In the genomic region with DNA sequence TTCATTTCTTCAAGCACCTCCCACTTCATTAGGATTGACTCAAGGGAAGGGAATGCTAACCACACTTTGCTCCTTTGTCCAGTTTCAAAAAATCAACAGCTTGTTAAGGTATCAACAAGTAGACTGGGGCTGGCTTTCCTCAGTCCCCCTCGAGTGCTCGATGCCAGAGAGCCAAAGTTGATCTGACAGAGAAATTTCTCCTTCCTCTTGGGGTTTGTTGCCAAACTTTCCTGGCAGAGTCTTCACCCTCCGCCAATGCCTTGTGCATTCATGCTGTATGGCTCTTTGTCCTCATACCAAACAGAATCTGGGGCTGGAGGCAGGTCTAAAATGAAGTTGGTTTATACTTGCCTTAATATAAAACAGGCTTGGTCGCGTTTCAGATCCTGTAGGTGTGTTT, we compare ENCODE assay signal across 10 mouse cellular contexts.
DNase-seq lines count a peak whose midpoint lies in the region; TF ChIP-seq lines count a peak whose summit lies in the region.
"Had no signal": no experiment of that assay in that cellular context is flagged by ENCODE, and none has a peak within 500 bp of the region (broad histone marks: within the 10 kb centered on the region; RNA-seq: fewer than 3 reads in every experiment).

No protein-coding gene starts in this region.

- peak overlapping the region; percentile 79; the same call in 1 of the 2 replicates for H3K27ac ChIP-seq in layer of hippocampus, adult 2 months
- H3K27ac ChIP-seq: midbrain, embryonic 12.5 days had no signal

- no peak for TF ChIP-seq POLR2A in brain, embryonic 14.5 days (IDR thresholded peaks at IDR 0.05; ENCODE audit: borderline replicate concordance, extremely low read depth, insufficient read depth, insufficient read length, poor library complexity, severe bottlenecking)

- no peak for TF ChIP-seq CTCF in layer of hippocampus, adult 2 months (conservative IDR thresholded peaks at IDR 0.05)
- no peak for TF ChIP-seq CTCF in brain, embryonic 14.5 days (IDR thresholded peaks at IDR 0.05; ENCODE audit: borderline replicate concordance, extremely low read depth, insufficient read depth, insufficient read length)

- H3K4me3 ChIP-seq in layer of hippocampus, adult 2 months = no peak overlapping the region
- H3K4me3 ChIP-seq: midbrain, embryonic 12.5 days had no signal

- DNase-seq in embryo, embryonic 11 days = peak; percentile 12
- no peak for DNase-seq in embryo, embryonic 9.5 days (ENCODE audit: extremely low spot score)
- peak in 1 of 2 experiments; percentile 54 for DNase-seq in layer of hippocampus, adult 2 months (ENCODE audit: low spot score in 2 of 2)
- DNase-seq in layer of hippocampus, adult 11-12 months (ENCODE audit: low spot score) = no peak
- DNase-seq in brain, embryonic 14.5 days (ENCODE audit: low read depth) = peak; percentile 90
- peak; percentile 26 for DNase-seq in forelimb bud, embryonic 11.5 days (ENCODE audit: low read depth, low spot score)
- DNase-seq in urinary bladder, postnatal 36 days (ENCODE audit: low spot score in 2 of 2) = no peak
- no peak for DNase-seq in yolk sac, embryonic 10.5 days (ENCODE audit: low spot score)
- DNase-seq: B cell, adult 2 months had no signal

Comparison
In these comparisons a context has a peak if more than half of its experiments do, and no peak if none do; other contexts are left out.
1. DNase-seq: peak in embryo, embryonic 11 days (single experiment), brain, embryonic 14.5 days (single experiment) and forelimb bud, embryonic 11.5 days (single experiment); none in embryo, embryonic 9.5 days (single experiment), layer of hippocampus, adult 11-12 months (single experiment), urinary bladder, postnatal 36 days (0 of 2) and yolk sac, embryonic 10.5 days (single experiment).